Mouse (Mus musculus): Measurements from ENCODE around the gene Rgl1. TPM values are rescaled to one million over a fixed set of nuclear protein-coding genes. Genes with fewer than 3 reads are reported as not detected.

Gene Rgl1
- total RNA-seq, 1 experiment: 1.3 TPM

- no peak for TF ChIP-seq CHD2 (IDR thresholded peaks at IDR 0.05; ENCODE audit: low read depth, low read length)
- TF ChIP-seq ZC3H11A (IDR thresholded peaks at IDR 0.05; ENCODE audit: borderline replicate concordance, low read depth, low read length): no peak
- no peak for TF ChIP-seq MAFK (IDR thresholded peaks at IDR 0.05; ENCODE audit: insufficient read depth, low read depth, low read length)
- no peak for TF ChIP-seq ZNF384 (IDR thresholded peaks at IDR 0.05; ENCODE audit: low read depth, low read length)
- no peak for TF ChIP-seq HCFC1 (IDR thresholded peaks at IDR 0.05; ENCODE audit: borderline replicate concordance, insufficient read depth, low read length)
- in situ Hi-C loops (cut with MboI; ENCODE audit: low sequenced_read_pairs in 2 of 2, unreplicated experiment in 2 of 2): no loop called here
- Histone ChIP-seq H3K4me3 (ENCODE audit: insufficient read depth in 1 of 2, low read depth in 1 of 2, low read length in 2 of 2, poor library complexity in 1 of 2, severe bottlenecking in 1 of 2) (no peak overlapping the region), H3K9me3 (ENCODE audit: control insufficient read depth, insufficient read depth, low read depth, low read length) (no peaks in the 10 kb centered on the region), H3K27ac (ENCODE audit: insufficient read depth, low read depth, low read length, poor library complexity, severe bottlenecking) (no peak overlapping the region), H3K4me1 (ENCODE audit: control insufficient read depth in 2 of 2, insufficient read depth in 2 of 2, low read length in 2 of 2, poor library complexity in 1 of 2) (peaks cover 0 to 9% of the 10 kb centered on the region in 2 experiments; a peak in 2 of 4 replicates), H3K9ac (ENCODE audit: insufficient read depth, low read depth, low read length, poor library complexity, severe bottlenecking) (no peak overlapping the region), H3K36me3 (ENCODE audit: control insufficient read depth, insufficient read depth, low read length, poor library complexity, severe bottlenecking) (no peaks in the 10 kb centered on the region)
- no peak for DNase-seq (ENCODE audit: low read depth, low spot score)
Observed at GRCm38 (mm10) chr1:152578944-152579343, 187.2 kb downstream of the Rgl1 start.

DNA sequence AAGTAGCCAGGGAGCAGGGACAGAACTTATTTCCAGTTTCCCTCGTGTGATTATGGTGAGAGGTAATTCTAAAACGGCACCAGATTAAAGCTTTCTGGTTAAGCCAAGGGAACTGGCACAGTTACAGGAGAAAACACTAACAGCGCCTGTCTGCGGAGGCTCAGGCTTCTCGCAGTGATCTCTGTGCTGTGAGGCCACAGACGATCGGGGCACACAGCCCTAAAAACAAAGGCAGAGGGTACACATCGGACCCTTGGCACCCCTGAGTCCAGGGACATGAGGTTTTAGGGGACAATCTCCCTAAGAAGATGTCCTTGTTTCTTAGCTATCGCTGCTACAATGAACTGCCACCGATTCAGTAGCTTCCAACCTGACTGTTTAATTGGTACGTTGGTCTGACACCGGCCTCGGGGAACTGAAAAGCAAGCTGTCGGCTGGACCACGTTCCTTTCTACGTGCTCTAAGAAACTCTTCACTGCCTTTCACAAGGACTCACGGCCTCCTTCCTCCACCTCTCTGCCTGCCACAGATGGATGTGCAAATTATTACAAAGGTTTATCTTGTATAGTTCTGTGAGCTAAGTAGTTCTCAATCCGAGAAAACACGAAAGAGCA is 187.9 kb downstream of the Rgl1 start:
- DNase-seq (ENCODE audit: low read depth, low spot score): no peak
- Histone ChIP-seq H3K4me1 (ENCODE audit: control insufficient read depth in 2 of 2, insufficient read depth in 2 of 2, low read length in 2 of 2, poor library complexity in 1 of 2) (peaks cover 3 to 15% of the 10 kb centered on the region in 2 experiments; a peak in 3 of 4 replicates), H3K9me3 (ENCODE audit: control insufficient read depth, insufficient read depth, low read depth, low read length) (no peaks in the 10 kb centered on the region), H3K27ac (ENCODE audit: insufficient read depth, low read depth, low read length, poor library complexity, severe bottlenecking) (no peak overlapping the region), H3K36me3 (ENCODE audit: control insufficient read depth, insufficient read depth, low read length, poor library complexity, severe bottlenecking) (no peaks in the 10 kb centered on the region), H3K9ac (ENCODE audit: insufficient read depth, low read depth, low read length, poor library complexity, severe bottlenecking) (no peak overlapping the region), H3K4me3 (ENCODE audit: insufficient read depth in 1 of 2, low read depth in 1 of 2, low read length in 2 of 2, poor library complexity in 1 of 2, severe bottlenecking in 1 of 2) (no peak overlapping the region)
- no peak for TF ChIP-seq HCFC1 (IDR thresholded peaks at IDR 0.05; ENCODE audit: borderline replicate concordance, insufficient read depth, low read length)
- no peak for TF ChIP-seq CHD2 (IDR thresholded peaks at IDR 0.05; ENCODE audit: low read depth, low read length)
- no peak for TF ChIP-seq MAFK (IDR thresholded peaks at IDR 0.05; ENCODE audit: insufficient read depth, low read depth, low read length)
- no peak for TF ChIP-seq ZNF384 (IDR thresholded peaks at IDR 0.05; ENCODE audit: low read depth, low read length)
- no peak for TF ChIP-seq ZC3H11A (IDR thresholded peaks at IDR 0.05; ENCODE audit: borderline replicate concordance, low read depth, low read length)
- in situ Hi-C loops (cut with MboI; ENCODE audit: low sequenced_read_pairs in 2 of 2, unreplicated experiment in 2 of 2): no loop called here

GRCm38 (mm10) chr1:152576614-152577144 is 189.5 kb downstream of the Rgl1 start:
- no peak overlapping the region for H3K27ac ChIP-seq (ENCODE audit: insufficient read depth, low read depth, low read length, poor library complexity, severe bottlenecking)
- no peak overlapping the region for H3K9ac ChIP-seq (ENCODE audit: insufficient read depth, low read depth, low read length, poor library complexity, severe bottlenecking)
- H3K4me3 ChIP-seq (ENCODE audit: insufficient read depth in 1 of 2, low read depth in 1 of 2, low read length in 2 of 2, poor library complexity in 1 of 2, severe bottlenecking in 1 of 2): no peak overlapping the region
- no peaks in the 10 kb centered on the region for H3K36me3 ChIP-seq (ENCODE audit: control insufficient read depth, insufficient read depth, low read length, poor library complexity, severe bottlenecking)
- in situ Hi-C loops (cut with MboI; ENCODE audit: low sequenced_read_pairs in 2 of 2, unreplicated experiment in 2 of 2): no loop called here
- peaks cover 3 to 21% of the 10 kb centered on the region in 2 experiments; a peak in 3 of 4 replicates for H3K4me1 ChIP-seq (ENCODE audit: control insufficient read depth in 2 of 2, insufficient read depth in 2 of 2, low read length in 2 of 2, poor library complexity in 1 of 2)
- no peaks in the 10 kb centered on the region for H3K9me3 ChIP-seq (ENCODE audit: control insufficient read depth, insufficient read depth, low read depth, low read length)
- DNase-seq (ENCODE audit: low read depth, low spot score): no peak
- no peak for TF ChIP-seq MAFK (IDR thresholded peaks at IDR 0.05; ENCODE audit: insufficient read depth, low read depth, low read length)
- TF ChIP-seq CHD2 (IDR thresholded peaks at IDR 0.05; ENCODE audit: low read depth, low read length): no peak
- no peak for TF ChIP-seq ZNF384 (IDR thresholded peaks at IDR 0.05; ENCODE audit: low read depth, low read length)
- TF ChIP-seq HCFC1 (IDR thresholded peaks at IDR 0.05; ENCODE audit: borderline replicate concordance, insufficient read depth, low read length): no peak
- no peak for TF ChIP-seq ZC3H11A (IDR thresholded peaks at IDR 0.05; ENCODE audit: borderline replicate concordance, low read depth, low read length)

DNA sequence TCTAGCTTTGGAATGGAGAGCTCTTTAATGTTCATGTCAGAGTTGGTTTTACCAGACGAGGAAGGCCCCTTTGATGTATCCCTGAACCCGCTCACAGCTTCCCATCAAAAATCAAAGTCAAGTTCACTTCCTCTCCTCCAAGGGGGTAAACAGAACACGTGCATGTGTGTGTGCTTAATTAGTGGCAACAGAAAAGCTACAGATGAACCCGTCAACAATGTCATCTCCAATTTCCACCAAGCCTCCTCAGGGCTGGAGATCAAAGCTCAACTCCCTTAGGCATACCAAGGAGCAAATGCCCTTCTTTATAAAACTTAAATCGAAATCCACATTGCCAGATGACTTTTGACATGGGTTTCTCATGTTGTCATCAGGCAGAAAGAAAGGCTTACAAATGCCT is 191.1 kb downstream of the Rgl1 start:
- H3K36me3 ChIP-seq (ENCODE audit: control insufficient read depth, insufficient read depth, low read length, poor library complexity, severe bottlenecking): no peaks in the 10 kb centered on the region
- no peak overlapping the region for H3K27ac ChIP-seq (ENCODE audit: insufficient read depth, low read depth, low read length, poor library complexity, severe bottlenecking)
- in situ Hi-C loops (cut with MboI; ENCODE audit: low sequenced_read_pairs in 2 of 2, unreplicated experiment in 2 of 2): no loop called here
- no peaks in the 10 kb centered on the region for H3K9me3 ChIP-seq (ENCODE audit: control insufficient read depth, insufficient read depth, low read depth, low read length)
- TF ChIP-seq ZC3H11A (IDR thresholded peaks at IDR 0.05; ENCODE audit: borderline replicate concordance, low read depth, low read length) (no peak), MAFK (IDR thresholded peaks at IDR 0.05; ENCODE audit: insufficient read depth, low read depth, low read length) (no peak), CHD2 (IDR thresholded peaks at IDR 0.05; ENCODE audit: low read depth, low read length) (no peak), ZNF384 (IDR thresholded peaks at IDR 0.05; ENCODE audit: low read depth, low read length) (no peak), HCFC1 (IDR thresholded peaks at IDR 0.05; ENCODE audit: borderline replicate concordance, insufficient read depth, low read length) (no peak)
- H3K4me1 ChIP-seq (ENCODE audit: control insufficient read depth in 2 of 2, insufficient read depth in 2 of 2, low read length in 2 of 2, poor library complexity in 1 of 2): peaks cover 3 to 21% of the 10 kb centered on the region in 2 experiments; a peak in 3 of 4 replicates
- no peak overlapping the region for H3K9ac ChIP-seq (ENCODE audit: insufficient read depth, low read depth, low read length, poor library complexity, severe bottlenecking)
- H3K4me3 ChIP-seq (ENCODE audit: insufficient read depth in 1 of 2, low read depth in 1 of 2, low read length in 2 of 2, poor library complexity in 1 of 2, severe bottlenecking in 1 of 2): no peak overlapping the region
- DNase-seq (ENCODE audit: low read depth, low spot score): no peak

Data from ES-E14 (cell line).